Mouse (Mus musculus) heart, adult 2 months (tissue): ENCODE results near the gene 5330417H12Rik. TPM values are rescaled to one million over a fixed set of nuclear protein-coding genes. Genes with fewer than 3 reads are reported as not detected.

Experiments used
- DNase-seq, 2 experiments: peaks; one replicate each; pipeline ENCODE4 v3.0.0; 2021
- H3K27ac ChIP-seq: fragments of 200-600 bp; 2 replicates; pipeline ENCODE4 v1.8.1; 2022
- H3K27me3 ChIP-seq: fragments of 200-500 bp; 2 replicates; pipeline ENCODE4 v1.6.1; 2012; ENCODE audit warnings: mild to moderate bottlenecking, low read length, inconsistent platforms, mixed read lengths; ENCODE audit not compliant: control insufficient read depth, insufficient read depth
- H3K36me3 ChIP-seq: fragments of 200-500 bp; 2 replicates; pipeline ENCODE4 v1.6.1; 2012; ENCODE audit warnings: low read length, inconsistent platforms; ENCODE audit not compliant: control insufficient read depth, insufficient read depth
- H3K4me1 ChIP-seq: fragments of 200-500 bp; 2 replicates; pipeline ENCODE4 v1.6.1; 2011; ENCODE audit warnings: low read length; ENCODE audit not compliant: control insufficient read depth, insufficient read depth
- H3K4me3 ChIP-seq: fragments of 200-600 bp; 2 replicates; pipeline ENCODE4 v1.8.1; 2022
- H3K79me2 ChIP-seq: fragments of 200-500 bp; replicated peaks from 2 replicates; pipeline ENCODE4 v1.6.1; 2012; ENCODE audit warnings: mild to moderate bottlenecking, inconsistent platforms, low read length, moderate library complexity, mixed read lengths; ENCODE audit not compliant: control insufficient read depth, insufficient read depth
- H3K9ac ChIP-seq: fragments of 200-500 bp; 2 replicates; pipeline ENCODE4 v1.6.1; 2012; ENCODE audit warnings: low read depth, mild to moderate bottlenecking, control low read depth, inconsistent platforms, low read length, mixed read lengths
- CTCF ChIP-seq: fragments of 200-600 bp; IDR thresholded peaks from 2 replicates; pipeline ENCODE4 v1.8.1; 2022; ENCODE audit warnings: antibody characterized with exemption, mild to moderate bottlenecking, moderate library complexity
- EP300 ChIP-seq: fragments of 200-500 bp; IDR thresholded peaks from 2 replicates; pipeline ENCODE4 v1.6.1; 2011; ENCODE audit warnings: low read depth, low read length, control low read depth; ENCODE audit not compliant: insufficient read depth
- POLR2A ChIP-seq: fragments of 200-500 bp; IDR thresholded peaks from 2 replicates; pipeline ENCODE4 v1.6.1; 2011; ENCODE audit warnings: mild to moderate bottlenecking, low read depth, low read length, control low read depth; ENCODE audit not compliant: insufficient read depth
- WGBS: fragments of 180-500 bp; shearing (Covaris S2); methylation state at CpG from one replicate; pipeline ENCODE4 v1.1.7; 2018; 5-methylcytosine and 5-hydroxymethylcytosine counted together
- intact Hi-C: fragments of 180-260 bp; cut with DNase I; formaldehyde crosslinking; loops from one replicate; pipeline ENCODE4 v1.15.1; 2025
- long read RNA-seq: library from polyadenylated mRNA; stranded (forward); transcript quantifications from one replicate; pipeline ENCODE4 v2.0.0, GENCODE M21; 2021
- polyA plus RNA-seq: library from polyadenylated mRNA; depleted of rRNA; stranded (reverse); fragments of >200 nt; gene quantifications from 2 replicates; pipeline ENCODE4 v1.2.3, GENCODE M21; 2012; rRNA removed
- total RNA-seq, 2 experiments: library from RNA; stranded (reverse); gene quantifications; 2 replicates each; pipeline ENCODE4 v1.2.3; 2021

Gene 5330417H12Rik
- total RNA-seq (not detected), polyA plus RNA-seq (not detected in 2 replicates)
- long read RNA-seq, result 0 reads

- DNase-seq, result no peak
- Histone ChIP-seq H3K27ac (no peak within 1 kb of the TSS), H3K79me2 (no peaks in the 10 kb centered on the region), H3K4me3 (no peak within 1 kb of the TSS), H3K9ac (no peak within 1 kb of the TSS), H3K27me3 (no peaks in the 10 kb centered on the region), H3K36me3 (no peaks in the 10 kb centered on the region), H3K4me1 (no peaks in the 10 kb centered on the region)
- WGBS, result 86% methylated on average over 2 of the region's 2 CpGs
- TF ChIP-seq EP300 (no peak), CTCF (no peak), POLR2A (no peak)
- intact Hi-C loops, result no loop called here
Observed at GRCm38 (mm10) chr7:107625061-107625460, at the start of gene 5330417H12Rik. TSS of gene 5330417H12Rik (minus strand) at chr7:107625161.

GRCm38 (mm10) chr7:107668514-107668913 is 43.6 kb upstream of the 5330417H12Rik start:
- H3K9ac ChIP-seq, result no peak overlapping the region
- intact Hi-C loops, result loop anchor here (5.0 kb wide), 1 partner anchor 71 kb away; the partner anchor contains the start of gene Ppfibp2
- H3K36me3 ChIP-seq, result peaks cover 2% of the 10 kb centered on the region; the same call in 1 of the 2 replicates
- peaks cover 5% of the 10 kb centered on the region for H3K4me1 ChIP-seq
- no peak overlapping the region for H3K27ac ChIP-seq
- TF ChIP-seq CTCF (no peak), EP300 (no peak), POLR2A (no peak)
- H3K79me2 ChIP-seq, result no peaks in the 10 kb centered on the region
- H3K4me3 ChIP-seq, result no peak overlapping the region
- 85% methylated on average over 5 of the region's 5 CpGs for WGBS
- no peak for DNase-seq
- H3K27me3 ChIP-seq, result no peaks in the 10 kb centered on the region

- WGBS, result 3% methylated on average over 13 of the region's 13 CpGs
- intact Hi-C loops, result loop anchor here (2.0 to 5.0 kb wide), 2 partner anchors 40 to 69 kb away; partner anchors contain the start of gene Ppfibp2
- peak overlapping the region; percentile 55 for H3K4me3 ChIP-seq
- no peaks in the 10 kb centered on the region for H3K27me3 ChIP-seq
- H3K79me2 ChIP-seq, result no peaks in the 10 kb centered on the region
- H3K27ac ChIP-seq, result peak overlapping the region; percentile 95
- TF ChIP-seq POLR2A, result peak; percentile 47
- TF ChIP-seq EP300, result 0 out of 2 replicates have a peak, but pooled peaks have one; percentile 32
- TF ChIP-seq CTCF, result no peak
- H3K4me1 ChIP-seq, result peaks cover 5% of the 10 kb centered on the region
- H3K36me3 ChIP-seq, result no peaks in the 10 kb centered on the region; the same call in 1 of the 2 replicates
- peak overlapping the region; percentile 30 for H3K9ac ChIP-seq
- peak; percentile 40 to 44 for DNase-seq
Observed at GRCm38 (mm10) chr7:107666262-107666902, 41.4 kb upstream of the 5330417H12Rik start.

DNA sequence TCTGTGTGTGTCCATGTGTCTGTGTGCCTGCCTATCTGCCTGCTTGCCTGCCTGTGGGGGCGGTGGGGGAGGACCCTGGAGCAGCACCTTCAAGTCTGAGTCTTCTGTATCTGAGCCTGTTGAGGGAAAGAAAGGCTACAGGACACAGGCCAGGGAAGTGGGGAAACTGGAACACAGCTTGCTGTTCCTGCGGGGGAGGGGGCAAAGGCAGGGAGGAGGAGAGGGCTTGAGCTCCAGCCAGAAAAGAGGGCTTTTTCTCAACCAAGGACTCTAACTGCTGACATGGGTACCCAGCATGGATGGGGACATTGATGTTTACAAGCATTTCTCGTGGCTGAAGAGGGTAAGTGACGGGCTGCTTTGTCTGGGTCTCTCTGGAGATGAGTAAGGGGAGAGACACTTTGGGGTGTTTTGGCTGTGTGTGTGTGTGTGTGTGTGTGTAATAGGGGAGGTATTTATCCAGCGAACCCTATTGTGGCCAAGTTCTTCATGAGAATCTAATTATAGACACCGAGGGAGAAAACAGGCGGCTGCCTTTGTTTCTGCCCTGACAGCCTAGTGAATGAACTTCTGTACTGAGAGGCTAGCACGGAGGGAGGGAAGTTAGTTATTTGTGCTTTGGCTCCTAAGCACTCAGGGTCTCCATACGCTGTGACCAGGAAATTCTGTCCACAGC is 40.8 kb upstream of the 5330417H12Rik start:
- peak overlapping the region; percentile 55 for H3K4me3 ChIP-seq
- intact Hi-C loops, result loop anchor here (2.0 to 5.0 kb wide), 2 partner anchors 41 to 68 kb away; partner anchors contain the start of gene Ppfibp2
- H3K27me3 ChIP-seq, result no peaks in the 10 kb centered on the region
- H3K79me2 ChIP-seq, result no peaks in the 10 kb centered on the region
- TF ChIP-seq POLR2A (no peak), EP300 (no peak), CTCF (no peak)
- WGBS, result 7% methylated on average over 9 of the region's 9 CpGs
- peaks cover 5% of the 10 kb centered on the region for H3K4me1 ChIP-seq
- peak overlapping the region; percentile 95 for H3K27ac ChIP-seq
- peak; percentile 65 to 70 for DNase-seq
- peak overlapping the region; percentile 71 for H3K9ac ChIP-seq
- no peaks in the 10 kb centered on the region; the same call in 1 of the 2 replicates for H3K36me3 ChIP-seq

DNA sequence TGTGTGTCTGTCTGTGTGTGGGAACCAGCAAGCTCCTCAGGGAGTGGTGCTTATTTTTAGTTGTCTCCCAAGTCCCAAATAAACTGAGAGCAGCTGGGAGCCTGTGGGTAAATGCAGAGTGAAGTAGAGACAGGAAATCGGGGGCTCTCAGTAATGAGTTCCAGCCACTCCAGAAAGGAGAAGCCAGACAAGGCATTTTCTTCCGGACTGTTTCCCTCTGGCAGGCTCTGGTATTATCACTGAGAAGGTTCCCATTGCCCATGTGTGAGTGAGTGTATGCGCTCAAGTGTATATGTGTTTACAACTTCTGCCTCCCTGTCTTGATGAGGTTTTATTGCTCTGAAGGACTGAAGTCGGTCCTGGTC is 40.2 kb upstream of the 5330417H12Rik start:
- 8% methylated on average over 4 of the region's 4 CpGs for WGBS
- H3K9ac ChIP-seq, result peak overlapping the region; percentile 71
- H3K79me2 ChIP-seq, result no peaks in the 10 kb centered on the region
- intact Hi-C loops, result loop anchor here (5.0 kb wide), 1 partner anchor 68 kb away; the partner anchor contains the start of gene Ppfibp2
- peak overlapping the region; percentile 95 for H3K27ac ChIP-seq
- H3K27me3 ChIP-seq, result no peaks in the 10 kb centered on the region
- H3K4me1 ChIP-seq, result peaks cover 5% of the 10 kb centered on the region
- peak overlapping the region; percentile 55 for H3K4me3 ChIP-seq
- peak in 1 of 2 experiments; percentile 35 for DNase-seq
- TF ChIP-seq POLR2A (peak; percentile 5; the same call in 1 of the 2 replicates), CTCF (no peak)
- no peaks in the 10 kb centered on the region; the same call in 1 of the 2 replicates for H3K36me3 ChIP-seq
